Mouse (Mus musculus): ENCODE measurements at regions not wholly inside any gene's neighbourhood (a gene's known extent, or its start where the extent isn't known, plus 50 kb on each side); places are given as distances from the start of the nearest gene placed in this dataset.

- TF ChIP-seq CTCF (IDR thresholded peaks at IDR 0.05; ENCODE audit: borderline replicate concordance, insufficient read depth, low read length): no peak
- no peak for TF ChIP-seq POLR2A (IDR thresholded peaks at IDR 0.05; ENCODE audit: low read depth, low read length)
- H3K4me3 ChIP-seq (ENCODE audit: insufficient read depth, low read length): no peak overlapping the region
These were observed 255.3 kb downstream of the Bcl11a start for GRCm38 (mm10) chr11:24333111-24333510.

DNA sequence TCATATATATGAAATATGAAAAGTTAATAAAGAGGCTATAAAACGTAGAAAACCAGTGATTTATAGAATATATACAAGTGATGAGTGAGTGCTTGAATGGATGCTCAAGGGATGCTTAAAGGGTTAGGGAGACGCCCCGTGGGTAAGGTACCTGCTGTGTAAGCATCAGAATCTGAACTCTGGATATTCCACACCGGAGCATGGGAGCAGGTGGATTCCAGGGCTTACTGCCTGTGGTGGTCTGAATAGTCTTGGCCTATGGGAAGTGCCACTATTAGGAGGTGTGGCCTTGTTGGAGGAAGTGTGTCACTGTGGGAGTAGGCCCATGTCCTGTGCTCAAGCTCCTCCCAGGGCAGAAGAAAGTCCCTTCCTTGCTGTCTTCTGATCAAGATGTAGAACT is 257.4 kb downstream of the Bcl11a start:
- TF ChIP-seq POLR2A (IDR thresholded peaks at IDR 0.05; ENCODE audit: low read depth, low read length) (no peak), CTCF (IDR thresholded peaks at IDR 0.05; ENCODE audit: borderline replicate concordance, insufficient read depth, low read length) (no peak)
- Histone ChIP-seq H3K27ac (ENCODE audit: insufficient read depth, low read length) (no peak overlapping the region), H3K4me1 (ENCODE audit: control insufficient read depth, insufficient read depth, low read length) (no peaks in the 10 kb centered on the region), H3K4me3 (ENCODE audit: insufficient read depth, low read length) (no peak overlapping the region)

More at GRCm38 (mm10) chr11:24333111-24333510, 255.3 kb downstream of the Bcl11a start:
- no peak overlapping the region for H3K27ac ChIP-seq (ENCODE audit: insufficient read depth, low read length)
- no peaks in the 10 kb centered on the region for H3K4me1 ChIP-seq (ENCODE audit: control insufficient read depth, insufficient read depth, low read length)

DNA sequence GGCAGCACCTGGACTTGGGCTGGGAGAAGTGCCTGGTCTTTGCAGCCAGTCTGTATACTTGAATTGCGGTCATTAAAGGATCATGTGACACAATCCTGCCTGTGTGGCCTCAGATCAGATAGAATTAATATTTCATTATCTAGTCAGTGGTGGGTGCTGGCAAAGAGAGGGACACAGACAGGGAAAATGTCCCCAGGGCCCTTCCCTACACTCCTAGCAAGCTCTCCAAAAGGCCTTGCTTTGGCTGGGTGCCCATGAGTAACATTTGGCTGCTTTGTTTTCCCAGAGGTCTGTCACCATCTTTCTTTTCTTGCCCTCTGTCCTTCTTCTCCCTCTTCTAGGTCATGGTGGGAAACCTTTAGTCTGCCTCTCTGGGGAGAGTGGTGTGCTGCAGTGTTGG is 260.3 kb downstream of the Bcl11a start:
- H3K4me1 ChIP-seq (ENCODE audit: control insufficient read depth, insufficient read depth, low read length): no peaks in the 10 kb centered on the region
- TF ChIP-seq CTCF (IDR thresholded peaks at IDR 0.05; ENCODE audit: borderline replicate concordance, insufficient read depth, low read length) (no peak), POLR2A (IDR thresholded peaks at IDR 0.05; ENCODE audit: low read depth, low read length) (no peak)
- H3K27ac ChIP-seq (ENCODE audit: insufficient read depth, low read length): no peak overlapping the region
- H3K4me3 ChIP-seq (ENCODE audit: insufficient read depth, low read length): no peak overlapping the region

DNA sequence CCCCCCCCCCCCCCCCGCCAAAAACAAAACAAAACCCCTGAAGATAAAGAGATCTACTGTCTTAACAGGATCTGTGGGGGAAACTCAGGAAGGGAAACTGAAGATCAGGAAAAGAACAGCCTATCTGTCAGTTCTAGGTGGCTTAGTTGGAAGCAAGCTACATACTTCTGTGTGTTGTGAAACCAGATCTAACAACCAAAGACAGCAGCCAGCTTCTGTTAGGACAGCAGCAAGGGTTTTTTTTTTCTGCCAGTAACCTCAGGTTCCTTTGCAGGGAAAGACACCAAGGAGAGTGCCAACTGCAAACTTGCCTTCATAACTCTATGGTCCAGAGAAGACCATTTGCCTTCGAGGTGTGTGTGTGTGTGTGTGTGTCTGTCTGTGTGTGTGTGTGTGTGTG is 261.2 kb downstream of the Bcl11a start:
- Histone ChIP-seq H3K4me3 (ENCODE audit: insufficient read depth, low read length) (no peak overlapping the region), H3K4me1 (ENCODE audit: control insufficient read depth, insufficient read depth, low read length) (no peaks in the 10 kb centered on the region), H3K27ac (ENCODE audit: insufficient read depth, low read length) (no peak overlapping the region)
- TF ChIP-seq POLR2A (IDR thresholded peaks at IDR 0.05; ENCODE audit: low read depth, low read length): no peak
- no peak for TF ChIP-seq CTCF (IDR thresholded peaks at IDR 0.05; ENCODE audit: borderline replicate concordance, insufficient read depth, low read length)

DNA sequence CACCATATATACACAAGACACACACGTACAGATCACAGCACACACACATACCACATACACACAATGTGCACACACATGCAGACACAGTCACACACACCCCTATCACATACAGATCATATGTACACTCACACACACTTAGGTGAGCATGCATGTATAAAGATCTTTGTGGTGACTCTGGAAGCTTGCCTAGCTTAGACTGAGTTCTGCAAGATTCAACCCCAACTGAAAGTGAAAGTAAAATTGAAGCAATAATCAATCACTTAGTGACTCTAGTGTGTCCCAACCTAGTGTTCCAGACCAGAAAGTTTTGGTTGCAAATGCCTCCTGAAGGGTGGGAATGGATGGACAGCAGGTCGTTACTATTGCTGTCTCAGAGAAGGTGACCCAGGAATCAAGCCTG is 262.8 kb downstream of the Bcl11a start:
- H3K4me3 ChIP-seq (ENCODE audit: insufficient read depth, low read length): no peak overlapping the region
- no peaks in the 10 kb centered on the region for H3K4me1 ChIP-seq (ENCODE audit: control insufficient read depth, insufficient read depth, low read length)
- TF ChIP-seq POLR2A (IDR thresholded peaks at IDR 0.05; ENCODE audit: low read depth, low read length) (no peak), CTCF (IDR thresholded peaks at IDR 0.05; ENCODE audit: borderline replicate concordance, insufficient read depth, low read length) (no peak)
- H3K27ac ChIP-seq (ENCODE audit: insufficient read depth, low read length): no peak overlapping the region

GRCm38 (mm10) chr11:24341650-24342049 is 263.8 kb downstream of the Bcl11a start:
- Histone ChIP-seq H3K4me3 (ENCODE audit: insufficient read depth, low read length) (no peak overlapping the region), H3K4me1 (ENCODE audit: control insufficient read depth, insufficient read depth, low read length) (no peaks in the 10 kb centered on the region)

GRCm38 (mm10) chr11:24342176-24342575 is 264.3 kb downstream of the Bcl11a start:
- TF ChIP-seq POLR2A (IDR thresholded peaks at IDR 0.05; ENCODE audit: low read depth, low read length) (no peak), CTCF (IDR thresholded peaks at IDR 0.05; ENCODE audit: borderline replicate concordance, insufficient read depth, low read length) (no peak)
- no peaks in the 10 kb centered on the region for H3K4me1 ChIP-seq (ENCODE audit: control insufficient read depth, insufficient read depth, low read length)

More at GRCm38 (mm10) chr11:24341650-24342049, 263.8 kb downstream of the Bcl11a start:
- TF ChIP-seq POLR2A (IDR thresholded peaks at IDR 0.05; ENCODE audit: low read depth, low read length): no peak
- TF ChIP-seq CTCF (IDR thresholded peaks at IDR 0.05; ENCODE audit: borderline replicate concordance, insufficient read depth, low read length): no peak
- no peak overlapping the region for H3K27ac ChIP-seq (ENCODE audit: insufficient read depth, low read length)

GRCm38 (mm10) chr11:24342732-24343131 is 264.9 kb downstream of the Bcl11a start:
- no peaks in the 10 kb centered on the region for H3K4me1 ChIP-seq (ENCODE audit: control insufficient read depth, insufficient read depth, low read length)
- no peak for TF ChIP-seq CTCF (IDR thresholded peaks at IDR 0.05; ENCODE audit: borderline replicate concordance, insufficient read depth, low read length)
- TF ChIP-seq POLR2A (IDR thresholded peaks at IDR 0.05; ENCODE audit: low read depth, low read length): no peak
- H3K27ac ChIP-seq (ENCODE audit: insufficient read depth, low read length): no peak overlapping the region
- H3K4me3 ChIP-seq (ENCODE audit: insufficient read depth, low read length): no peak overlapping the region

More at GRCm38 (mm10) chr11:24342176-24342575, 264.3 kb downstream of the Bcl11a start:
- Histone ChIP-seq H3K4me3 (ENCODE audit: insufficient read depth, low read length) (no peak overlapping the region), H3K27ac (ENCODE audit: insufficient read depth, low read length) (no peak overlapping the region)

DNA sequence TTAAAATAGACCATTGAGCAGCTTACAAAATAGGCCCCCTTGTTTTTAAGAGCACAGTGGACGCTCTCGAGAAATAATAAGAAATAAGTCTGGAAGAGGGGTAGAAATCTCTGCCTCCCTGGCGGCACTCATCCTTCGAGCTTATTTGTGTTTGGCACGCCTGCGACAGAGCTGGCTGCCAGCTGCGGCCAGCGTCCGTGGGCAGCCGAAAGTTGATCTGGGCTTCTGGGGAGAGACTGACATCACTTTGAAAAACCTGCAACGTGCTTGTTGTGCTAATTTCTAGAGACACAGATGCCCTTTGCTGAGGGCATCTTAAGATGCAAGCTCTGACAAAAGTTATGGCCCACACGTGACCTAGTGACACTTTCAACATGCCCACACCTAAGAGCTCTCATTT is 269.4 kb downstream of the Bcl11a start:
- no peak for TF ChIP-seq POLR2A (IDR thresholded peaks at IDR 0.05; ENCODE audit: low read depth, low read length)
- no peak for TF ChIP-seq CTCF (IDR thresholded peaks at IDR 0.05; ENCODE audit: borderline replicate concordance, insufficient read depth, low read length)

DNA sequence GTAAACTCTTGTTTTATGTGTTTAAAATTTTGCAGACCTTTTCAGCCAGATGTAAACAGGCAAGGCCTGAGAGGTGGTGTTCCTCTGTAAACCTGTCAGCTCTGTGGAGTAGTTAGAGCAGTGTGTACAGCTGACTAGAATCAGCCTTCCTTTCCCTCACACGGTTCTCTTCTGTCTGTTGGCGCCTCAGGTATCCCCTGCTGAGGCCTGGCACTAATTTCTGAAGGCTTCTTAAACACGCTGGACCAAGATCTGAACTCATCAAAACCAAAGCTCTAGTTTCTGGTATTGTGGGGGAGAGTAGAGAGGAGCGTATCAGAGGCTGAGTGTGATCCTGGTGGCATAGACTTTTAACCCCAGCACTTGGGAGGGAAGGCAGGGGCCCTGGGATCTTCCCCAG is 270.9 kb downstream of the Bcl11a start:
- H3K27ac ChIP-seq (ENCODE audit: insufficient read depth, low read length): no peak overlapping the region
- no peak overlapping the region for H3K4me3 ChIP-seq (ENCODE audit: insufficient read depth, low read length)
- H3K4me1 ChIP-seq (ENCODE audit: control insufficient read depth, insufficient read depth, low read length): no peaks in the 10 kb centered on the region
- no peak for TF ChIP-seq CTCF (IDR thresholded peaks at IDR 0.05; ENCODE audit: borderline replicate concordance, insufficient read depth, low read length)

More for the DNA sequence above, 269.4 kb downstream of the Bcl11a start:
- H3K27ac ChIP-seq (ENCODE audit: insufficient read depth, low read length): no peak overlapping the region
- no peaks in the 10 kb centered on the region for H3K4me1 ChIP-seq (ENCODE audit: control insufficient read depth, insufficient read depth, low read length)
- H3K4me3 ChIP-seq (ENCODE audit: insufficient read depth, low read length): no peak overlapping the region

All from embryonic fibroblast, embryonic 13.5 days (primary cell).